Mouse (Mus musculus) naive thymus-derived CD4-positive, alpha-beta T cell, adult 2 months (primary cell): ENCODE results near the gene Hyal2.

ENCODE experiments used
- DNase-seq: peaks from one replicate; pipeline ENCODE4 v3.0.0-alpha.2; 2011; ENCODE audit warnings: low read depth

Gene Hyal2

DNA sequence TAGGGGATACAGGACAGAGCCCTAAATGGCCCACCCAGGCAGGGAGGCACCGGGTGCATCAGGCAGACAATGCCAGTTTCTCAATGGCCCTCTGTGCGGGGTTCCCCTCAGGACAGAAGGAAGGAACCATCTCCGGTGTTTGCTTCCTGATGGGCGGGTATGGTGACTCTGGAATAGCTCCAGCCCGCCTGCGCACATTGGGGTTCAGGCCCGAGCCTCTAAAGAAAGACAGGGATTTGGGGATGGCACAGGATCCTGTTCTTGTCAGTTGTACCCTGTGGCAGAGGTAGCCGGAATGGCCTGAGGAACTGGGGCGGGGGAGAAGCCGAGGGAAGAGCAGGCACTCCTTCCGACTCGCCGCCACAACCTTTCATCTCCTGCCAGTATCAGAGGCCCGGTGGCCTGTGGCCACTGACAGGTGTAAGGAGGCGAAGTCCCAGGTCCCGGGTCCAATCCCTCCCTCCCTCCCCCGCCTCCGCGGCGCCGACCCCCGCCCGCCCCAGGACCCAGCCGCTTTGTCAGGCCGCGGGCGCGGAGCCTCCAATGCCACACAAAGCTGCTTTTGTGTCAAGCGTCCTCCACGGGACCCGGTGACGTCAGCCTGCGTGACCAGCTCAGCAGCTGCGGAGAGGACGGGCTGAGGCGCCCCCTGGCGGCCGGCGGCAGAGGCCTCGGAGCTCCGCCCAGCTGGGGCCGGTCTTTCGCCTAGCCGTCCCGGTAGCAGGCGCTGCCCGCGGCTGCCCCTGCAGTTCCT is 44.6 kb downstream of the Hyal2 start:
- peak; percentile 97 for DNase-seq

- DNase-seq: no peak
These were observed 45.3 kb downstream of the Hyal2 start for GRCm38 (mm10) chr9:107612945-107613569.

DNA sequence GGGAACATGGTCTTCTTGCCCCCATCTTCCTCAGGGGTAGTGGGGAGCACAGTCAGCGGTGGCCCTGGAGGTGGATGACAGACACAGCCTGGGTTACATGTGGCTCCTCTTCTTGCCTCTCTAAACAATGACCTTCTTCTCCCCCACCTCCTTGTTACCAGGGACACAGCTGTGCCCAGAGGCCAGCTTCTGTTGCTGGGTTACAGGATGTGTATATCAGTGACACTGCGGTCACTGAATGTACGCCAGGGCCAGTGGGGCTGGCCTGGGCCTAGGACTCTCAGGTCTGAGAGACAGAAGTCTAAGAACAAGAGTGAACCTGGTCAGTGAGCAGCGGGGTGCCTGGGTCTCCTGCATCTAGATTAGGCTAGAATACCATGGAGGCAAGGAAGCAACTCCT is 47.3 kb downstream of the Hyal2 start:
- no peak for DNase-seq

DNA sequence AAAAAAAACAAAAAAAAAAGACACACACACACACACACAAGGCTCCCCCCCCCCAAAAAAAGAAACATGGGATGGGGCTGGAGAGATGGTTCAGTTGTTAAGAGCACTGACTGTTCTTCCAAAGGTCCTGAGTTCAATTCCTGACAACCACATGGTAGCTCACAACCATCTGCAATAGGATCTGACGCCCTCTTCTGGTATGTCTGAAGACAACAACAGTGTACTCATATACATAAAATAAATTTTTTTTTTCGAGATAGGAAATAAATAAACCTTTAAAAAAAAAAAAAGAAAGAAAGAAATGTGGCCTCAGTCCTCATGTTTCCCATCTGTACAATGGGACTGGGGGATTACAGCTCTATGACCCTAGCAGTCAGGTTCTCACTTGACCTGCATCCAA is 49.7 kb downstream of the Hyal2 start:
- no peak for DNase-seq

GRCm38 (mm10) chr9:107618098-107618497 is 50.4 kb downstream of the Hyal2 start:
- no peak for DNase-seq

GRCm38 (mm10) chr9:107618778-107619545 is 51.2 kb downstream of the Hyal2 start:
- no peak for DNase-seq

DNA sequence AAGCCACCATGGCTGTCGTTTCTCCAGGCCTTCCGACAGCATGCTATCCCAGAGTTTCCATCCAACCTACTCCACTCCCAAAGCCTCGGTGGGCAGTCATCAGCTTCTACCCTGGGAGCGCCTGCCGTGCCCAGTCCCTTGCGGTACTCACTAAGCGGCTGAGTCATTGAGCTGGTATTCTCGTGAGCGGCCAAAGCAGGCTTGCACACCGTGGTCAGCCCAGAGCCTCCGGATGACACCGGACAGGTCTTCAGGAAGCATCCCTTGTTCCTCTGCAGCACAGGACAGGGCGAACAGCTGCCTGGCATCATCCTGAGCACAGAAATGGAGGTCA is 51.8 kb downstream of the Hyal2 start:
- no peak for DNase-seq

GRCm38 (mm10) chr9:107620954-107621353 is 53.2 kb downstream of the Hyal2 start:
- no peak for DNase-seq
